Mouse (Mus musculus): Measurements from ENCODE around the gene Cd6. TPM values are rescaled to one million over a fixed set of nuclear protein-coding genes. Genes with fewer than 3 reads are reported as not detected.

Gene Cd6
- polyA plus RNA-seq, 1 experiment from 2014 or later, result not detected

- Histone ChIP-seq H3K27me3 (ENCODE audit: low read depth, poor library complexity, severe bottlenecking) (no peaks in the 10 kb centered on the region), H3K36me3 (no peaks in the 10 kb centered on the region), H3K27ac (no peak overlapping the region), H3K9me3 (replicated peaks) (no peaks in the 10 kb centered on the region), H3K4me3 (no peak overlapping the region), H3K4me1 (no peaks in the 10 kb centered on the region; the same call in 1 of the 2 replicates)
- DNase-seq (ENCODE audit: low spot score), result no peak
- 92% methylated on average over 8 of the region's 8 CpGs for WGBS
Measured at GRCm38 (mm10) chr19:10761794-10762415, 68.0 kb downstream of the Cd6 start.

GRCm38 (mm10) chr19:10759983-10760831, 69.7 kb downstream of the Cd6 start:
- no peaks in the 10 kb centered on the region; the same call in 1 of the 2 replicates for H3K4me1 ChIP-seq

GRCm38 (mm10) chr19:10759525-10759924, 70.3 kb downstream of the Cd6 start:
- Histone ChIP-seq H3K27me3 (ENCODE audit: low read depth, poor library complexity, severe bottlenecking) (no peaks in the 10 kb centered on the region), H3K36me3 (no peaks in the 10 kb centered on the region), H3K4me3 (no peak overlapping the region), H3K4me1 (no peaks in the 10 kb centered on the region; the same call in 1 of the 2 replicates), H3K9me3 (replicated peaks) (no peaks in the 10 kb centered on the region), H3K27ac (no peak overlapping the region)
- no peak for DNase-seq (ENCODE audit: low spot score)

More at GRCm38 (mm10) chr19:10759983-10760831, 69.7 kb downstream of the Cd6 start:
- WGBS, result 88% methylated on average over 9 of the region's 9 CpGs
- no peak overlapping the region for H3K4me3 ChIP-seq
- no peak for DNase-seq (ENCODE audit: low spot score)
- no peak overlapping the region for H3K27ac ChIP-seq
- H3K36me3 ChIP-seq, result no peaks in the 10 kb centered on the region
- no peaks in the 10 kb centered on the region for H3K9me3 ChIP-seq (replicated peaks)
- no peaks in the 10 kb centered on the region for H3K27me3 ChIP-seq (ENCODE audit: low read depth, poor library complexity, severe bottlenecking)

- DNase-seq (ENCODE audit: low spot score), result no peak
- H3K9me3 ChIP-seq (replicated peaks), result no peaks in the 10 kb centered on the region
- H3K36me3 ChIP-seq, result no peaks in the 10 kb centered on the region
- H3K27ac ChIP-seq, result no peak overlapping the region
- no peaks in the 10 kb centered on the region for H3K27me3 ChIP-seq (ENCODE audit: low read depth, poor library complexity, severe bottlenecking)
- no peaks in the 10 kb centered on the region; the same call in 1 of the 2 replicates for H3K4me1 ChIP-seq
- H3K4me3 ChIP-seq, result no peak overlapping the region
- WGBS, result 68% methylated on average over 6 of the region's 6 CpGs
Measured at GRCm38 (mm10) chr19:10758708-10759107, 71.2 kb downstream of the Cd6 start.

GRCm38 (mm10) chr19:10757526-10757925, 72.3 kb downstream of the Cd6 start:
- 83% methylated on average over 2 of the region's 2 CpGs for WGBS
- H3K36me3 ChIP-seq, result no peaks in the 10 kb centered on the region
- H3K4me1 ChIP-seq, result no peaks in the 10 kb centered on the region; the same call in 1 of the 2 replicates
- H3K27me3 ChIP-seq (ENCODE audit: low read depth, poor library complexity, severe bottlenecking), result no peaks in the 10 kb centered on the region
- DNase-seq (ENCODE audit: low spot score), result no peak
- no peaks in the 10 kb centered on the region for H3K9me3 ChIP-seq (replicated peaks)
- H3K4me3 ChIP-seq, result no peak overlapping the region
- no peak overlapping the region for H3K27ac ChIP-seq

GRCm38 (mm10) chr19:10757125-10757524, 72.7 kb downstream of the Cd6 start:
- no peak for DNase-seq (ENCODE audit: low spot score)
- Histone ChIP-seq H3K36me3 (no peaks in the 10 kb centered on the region), H3K4me3 (no peak overlapping the region), H3K27me3 (ENCODE audit: low read depth, poor library complexity, severe bottlenecking) (no peaks in the 10 kb centered on the region), H3K27ac (no peak overlapping the region), H3K4me1 (no peaks in the 10 kb centered on the region; the same call in 1 of the 2 replicates), H3K9me3 (replicated peaks) (no peaks in the 10 kb centered on the region)

- Histone ChIP-seq H3K36me3 (no peaks in the 10 kb centered on the region), H3K27ac (no peak overlapping the region), H3K9me3 (replicated peaks) (no peaks in the 10 kb centered on the region), H3K4me1 (no peaks in the 10 kb centered on the region), H3K4me3 (no peak overlapping the region), H3K27me3 (ENCODE audit: low read depth, poor library complexity, severe bottlenecking) (no peaks in the 10 kb centered on the region)
- 96% methylated on average over 5 of the region's 5 CpGs for WGBS
- no peak for DNase-seq (ENCODE audit: low spot score)
Measured at GRCm38 (mm10) chr19:10752646-10753045, 77.2 kb downstream of the Cd6 start.

GRCm38 (mm10) chr19:10752106-10752505, 77.8 kb downstream of the Cd6 start:
- Histone ChIP-seq H3K9me3 (replicated peaks) (no peaks in the 10 kb centered on the region), H3K36me3 (no peaks in the 10 kb centered on the region), H3K27me3 (ENCODE audit: low read depth, poor library complexity, severe bottlenecking) (no peaks in the 10 kb centered on the region), H3K27ac (no peak overlapping the region), H3K4me1 (no peaks in the 10 kb centered on the region), H3K4me3 (no peak overlapping the region)
- no peak for DNase-seq (ENCODE audit: low spot score)
- 94% methylated on average over 6 of the region's 6 CpGs for WGBS

GRCm38 (mm10) chr19:10751607-10752006, 78.3 kb downstream of the Cd6 start:
- H3K36me3 ChIP-seq, result no peaks in the 10 kb centered on the region
- DNase-seq (ENCODE audit: low spot score), result no peak
- H3K4me3 ChIP-seq, result no peak overlapping the region
- H3K4me1 ChIP-seq, result no peaks in the 10 kb centered on the region
- 80% methylated on average over 1 of the region's 1 CpGs for WGBS
- no peaks in the 10 kb centered on the region for H3K9me3 ChIP-seq (replicated peaks)
- H3K27ac ChIP-seq, result no peak overlapping the region
- H3K27me3 ChIP-seq (ENCODE audit: low read depth, poor library complexity, severe bottlenecking), result no peaks in the 10 kb centered on the region

GRCm38 (mm10) chr19:10750161-10750560, 79.7 kb downstream of the Cd6 start:
- WGBS, result 80% methylated on average over 6 of the region's 6 CpGs

GRCm38 (mm10) chr19:10749295-10749694, 80.6 kb downstream of the Cd6 start:
- WGBS, result 90% methylated on average over 6 of the region's 6 CpGs
- no peak for DNase-seq (ENCODE audit: low spot score)

More at GRCm38 (mm10) chr19:10750161-10750560, 79.7 kb downstream of the Cd6 start:
- no peaks in the 10 kb centered on the region for H3K4me1 ChIP-seq
- H3K27ac ChIP-seq, result no peak overlapping the region
- H3K4me3 ChIP-seq, result no peak overlapping the region
- no peak for DNase-seq (ENCODE audit: low spot score)
- no peaks in the 10 kb centered on the region for H3K9me3 ChIP-seq (replicated peaks)
- H3K36me3 ChIP-seq, result no peaks in the 10 kb centered on the region
- H3K27me3 ChIP-seq (ENCODE audit: low read depth, poor library complexity, severe bottlenecking), result no peaks in the 10 kb centered on the region

GRCm38 (mm10) chr19:10748401-10749102, 81.3 kb downstream of the Cd6 start:
- no peak for DNase-seq (ENCODE audit: low spot score)
- Histone ChIP-seq H3K27ac (no peak overlapping the region), H3K4me1 (no peaks in the 10 kb centered on the region), H3K27me3 (ENCODE audit: low read depth, poor library complexity, severe bottlenecking) (no peaks in the 10 kb centered on the region), H3K9me3 (replicated peaks) (no peaks in the 10 kb centered on the region), H3K4me3 (no peak overlapping the region), H3K36me3 (no peaks in the 10 kb centered on the region)
- 71% methylated on average over 11 of the region's 11 CpGs for WGBS

More at GRCm38 (mm10) chr19:10749295-10749694, 80.6 kb downstream of the Cd6 start:
- Histone ChIP-seq H3K27me3 (ENCODE audit: low read depth, poor library complexity, severe bottlenecking) (no peaks in the 10 kb centered on the region), H3K9me3 (replicated peaks) (no peaks in the 10 kb centered on the region), H3K27ac (no peak overlapping the region), H3K36me3 (no peaks in the 10 kb centered on the region), H3K4me1 (no peaks in the 10 kb centered on the region), H3K4me3 (no peak overlapping the region)

- Histone ChIP-seq H3K36me3 (no peaks in the 10 kb centered on the region), H3K27ac (no peak overlapping the region), H3K4me1 (no peaks in the 10 kb centered on the region), H3K27me3 (ENCODE audit: low read depth, poor library complexity, severe bottlenecking) (no peaks in the 10 kb centered on the region), H3K4me3 (no peak overlapping the region), H3K9me3 (replicated peaks) (no peaks in the 10 kb centered on the region)
- 80% methylated on average over 6 of the region's 6 CpGs for WGBS
- no peak for DNase-seq (ENCODE audit: low spot score)
Measured at GRCm38 (mm10) chr19:10747718-10748117, 82.1 kb downstream of the Cd6 start.
